Mouse (Mus musculus): ENCODE data around the gene Wiz. TPM values are rescaled to one million over a fixed set of nuclear protein-coding genes. Genes with fewer than 3 reads are reported as not detected.
A peak's percentile ranks its signal among the peaks of the same experiment; 100 is the strongest.

Wiz gene
- 10 to 100 TPM; 38.3 to 44.9 TPM for total RNA-seq (2021)
- long read RNA-seq, experiment 1, partial matches to known transcripts, result 6 of 17 reads
- long read RNA-seq, experiment 1, other reads (novel, unspliced or antisense), result 11 of 17 reads
- long read RNA-seq, experiment 2, transcript Wiz-207 (9 exons, 3,578 nt), result major isoform, 6 of 26 reads
- long read RNA-seq, experiment 2, partial matches to known transcripts, result 8 of 26 reads
- long read RNA-seq, experiment 2, other reads (novel, unspliced or antisense), result 12 of 26 reads

DNA sequence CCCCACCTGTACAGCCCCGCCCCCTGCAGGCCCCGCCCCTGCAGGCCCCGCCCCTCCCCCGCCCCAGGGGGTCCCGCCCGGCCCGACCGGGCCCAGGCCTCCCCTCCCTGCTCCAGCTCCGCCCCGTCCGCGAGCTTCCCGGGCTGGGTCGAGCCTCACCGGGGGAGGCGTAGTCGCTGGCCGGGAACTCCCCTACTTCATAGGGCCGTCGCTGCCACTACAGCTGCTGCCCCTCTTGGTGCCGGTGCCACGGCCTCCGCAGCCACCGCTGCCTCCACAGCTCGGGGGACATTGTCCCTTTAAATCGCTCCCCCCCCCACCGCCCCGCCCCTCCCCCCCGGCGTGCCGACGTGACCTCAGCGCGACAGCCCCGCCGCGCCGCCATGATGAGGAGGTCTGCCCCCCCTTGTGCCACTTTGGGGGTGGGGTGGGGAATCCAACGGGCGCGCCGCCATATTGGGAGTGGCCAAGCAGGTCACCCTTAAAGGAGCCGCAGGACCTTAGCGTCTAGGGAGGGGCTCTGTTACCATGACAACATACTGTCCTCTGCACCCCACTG is at the start of gene Wiz:
Gene Wiz, minus strand, starts transcription at position 339 of the 559 bp plus-strand sequence.
- peak; percentile 97 for DNase-seq

DNA sequence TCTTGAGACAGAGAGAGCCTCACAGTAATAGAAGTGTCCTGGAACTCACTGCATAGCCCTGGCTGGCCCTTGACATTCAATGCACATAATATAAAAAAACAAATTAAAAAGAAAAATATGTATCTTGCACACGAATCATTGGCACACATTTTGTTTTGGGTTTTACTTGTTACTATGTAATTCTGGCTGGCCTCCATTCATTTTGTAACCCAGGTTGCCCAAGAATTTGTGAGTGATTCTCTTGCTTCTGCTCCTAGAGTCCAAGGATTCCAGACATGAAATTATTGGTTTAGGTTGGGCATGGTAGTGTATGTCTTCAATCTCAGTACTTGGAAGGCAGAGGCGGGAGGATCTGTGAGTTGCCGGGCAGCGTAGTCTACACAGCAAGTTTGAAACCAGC is 47.9 kb upstream of the Wiz start:
- peak; percentile 35 for DNase-seq

DNA sequence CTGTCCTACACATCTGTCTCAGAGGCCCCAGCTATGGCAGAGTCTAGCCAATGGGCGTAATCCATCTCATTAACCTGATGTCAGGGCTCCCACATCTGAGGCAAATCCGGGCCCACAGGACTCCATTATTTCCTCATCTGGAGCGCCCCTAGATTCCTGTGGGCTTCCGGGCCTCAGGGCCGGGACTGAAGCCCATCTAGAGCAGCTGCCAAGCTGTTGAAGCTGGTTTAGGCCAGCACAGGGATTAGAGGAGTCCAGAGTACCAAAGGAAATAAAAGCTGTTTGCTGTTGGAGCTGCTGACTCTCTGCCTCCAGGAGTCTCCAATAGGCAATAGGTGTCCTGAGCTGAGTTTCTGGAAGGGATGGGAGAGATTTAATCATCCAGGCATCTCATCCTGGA is 45.9 kb upstream of the Wiz start:
- DNase-seq, result no peak

DNA sequence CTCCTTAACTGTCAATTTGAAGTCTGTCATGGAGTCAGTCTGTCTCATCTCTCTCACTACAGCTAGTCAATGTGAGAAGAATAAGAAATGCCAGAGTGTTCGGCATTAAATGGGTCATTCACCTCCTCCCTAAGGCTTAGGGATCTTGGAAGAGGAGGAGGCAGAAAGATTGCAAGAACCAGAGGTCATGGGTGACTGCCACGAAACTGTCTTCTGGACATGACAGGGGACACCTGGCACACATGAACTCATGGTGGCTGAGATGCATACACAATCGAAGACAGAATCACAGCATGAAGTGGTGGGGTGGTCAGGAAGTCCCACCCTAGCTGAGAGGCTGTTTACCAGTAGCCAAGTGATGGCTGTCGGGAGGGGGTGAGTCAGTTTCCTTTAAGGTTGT is 45.1 kb upstream of the Wiz start:
- no peak for DNase-seq

DNA sequence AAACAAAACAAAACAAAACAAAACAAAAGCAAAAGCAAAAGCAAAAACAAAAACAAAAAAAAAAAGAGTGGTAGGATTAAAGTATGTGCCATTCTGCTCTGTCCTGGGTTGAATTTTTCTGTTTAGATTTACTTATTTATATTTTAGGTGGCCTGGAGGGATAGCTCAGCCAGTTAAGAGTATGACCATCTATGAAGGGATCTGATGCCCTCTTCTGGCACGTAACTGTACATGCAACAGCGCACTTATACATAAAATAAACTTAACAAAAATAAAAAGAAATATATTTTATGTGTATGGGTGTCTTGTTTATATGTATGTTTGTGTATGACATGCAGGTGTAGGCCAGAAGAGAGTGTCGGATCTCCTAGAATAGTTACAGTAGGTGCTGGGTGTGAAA is 42.7 kb upstream of the Wiz start:
- no peak for DNase-seq

DNA sequence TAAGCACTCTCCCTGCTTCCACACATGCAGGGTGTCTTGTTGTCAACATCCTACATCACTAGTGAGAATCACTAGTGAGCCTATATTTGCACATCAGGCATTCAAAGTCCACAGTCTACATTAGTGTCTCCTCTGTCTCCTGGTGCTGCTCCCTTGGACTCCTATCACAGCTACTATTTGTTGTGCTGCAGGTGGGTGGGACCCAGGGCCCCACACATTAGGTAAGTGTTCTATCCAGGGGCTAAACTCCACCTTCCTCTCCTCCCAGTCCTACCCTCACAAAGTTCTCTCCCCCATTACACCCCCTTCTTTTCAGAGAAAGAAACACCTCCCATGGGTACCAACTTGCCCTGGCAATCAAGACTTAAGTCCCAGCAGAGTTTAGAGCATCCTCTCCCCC is 37.4 kb upstream of the Wiz start:
- DNase-seq, result no peak

DNA sequence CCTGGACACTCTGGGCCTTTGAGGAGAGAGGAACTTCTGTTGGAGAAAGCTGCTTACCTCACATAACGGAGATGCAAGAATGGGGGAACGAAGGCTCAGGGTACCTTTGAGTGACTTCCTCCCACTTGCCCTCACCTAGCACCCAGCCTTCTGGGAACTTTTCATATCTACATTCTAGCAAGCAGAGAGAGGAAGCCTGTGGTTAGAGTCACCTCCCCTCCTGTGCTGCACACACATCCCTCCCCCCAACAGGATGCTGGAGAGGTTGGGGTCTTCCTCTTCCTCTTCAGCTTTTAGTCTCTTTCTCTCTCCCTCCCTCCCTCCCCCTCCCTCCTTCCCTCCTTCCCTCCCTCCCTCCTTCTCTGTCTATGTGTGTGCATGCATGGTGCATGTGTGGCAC is 34.8 kb upstream of the Wiz start, which contains the start of gene Pglyrp2:
Gene Pglyrp2, minus strand, starts transcription at position 134 of the 400 bp plus-strand sequence.
- DNase-seq, result no peak

DNA sequence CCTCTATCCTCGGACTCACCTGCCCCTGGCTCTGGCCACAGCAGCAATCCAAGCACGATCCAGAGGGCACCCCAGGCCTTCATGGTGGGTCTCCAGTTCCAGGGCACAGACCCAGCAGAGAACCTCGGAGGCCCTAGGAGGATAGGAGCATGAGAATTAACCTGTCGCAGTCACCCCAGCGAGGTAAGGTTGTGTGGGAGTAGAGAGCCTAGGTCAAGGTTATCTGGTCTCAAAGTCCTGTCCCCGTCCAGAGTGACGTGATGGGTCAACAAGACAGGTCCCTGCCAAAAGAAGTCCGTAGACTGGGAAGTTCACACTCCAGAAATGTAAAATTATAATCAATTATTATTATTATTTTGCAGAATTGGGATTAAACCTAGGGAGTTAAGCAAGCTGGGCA is 31.5 kb upstream of the Wiz start:
- DNase-seq, result no peak

DNA sequence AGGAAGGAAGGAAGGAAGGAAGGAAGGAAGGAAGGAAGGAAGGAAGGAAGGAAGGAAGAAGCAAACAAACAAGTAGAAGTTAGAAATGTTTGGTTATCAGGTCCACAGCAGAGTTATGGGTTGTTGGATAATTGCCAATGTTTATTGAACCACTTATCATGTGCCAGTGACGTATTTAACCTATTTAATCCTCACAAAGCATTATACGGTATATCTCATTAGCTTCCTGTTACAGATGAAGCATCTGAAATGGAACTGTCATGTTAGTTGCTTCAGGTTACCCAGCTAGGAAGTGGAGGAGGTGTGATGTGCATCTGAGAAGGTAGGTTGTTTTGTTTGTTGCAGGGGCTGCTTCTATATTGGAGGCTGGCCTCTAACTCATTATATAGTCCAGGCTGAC is 30.8 kb upstream of the Wiz start:
- DNase-seq, result no peak

DNA sequence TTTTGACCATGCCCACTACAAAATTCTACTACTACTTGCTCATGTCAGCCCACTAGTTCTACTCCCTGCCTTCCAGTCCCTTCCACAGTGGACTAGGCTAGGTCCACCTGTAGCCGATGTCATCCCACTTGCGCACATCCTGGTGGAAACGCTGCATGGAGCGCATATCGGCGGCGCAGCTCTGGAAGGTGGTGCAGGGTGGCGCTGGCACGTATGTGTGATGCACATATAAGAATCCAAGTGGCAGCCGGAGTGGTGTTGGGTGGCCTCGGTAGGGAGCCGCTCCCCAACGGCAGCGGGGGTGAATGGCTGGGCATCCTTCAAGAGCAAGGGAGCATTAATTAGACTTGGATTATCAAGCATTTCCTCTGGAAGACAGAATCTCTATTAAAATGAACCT is 27.5 kb upstream of the Wiz start:
- no peak for DNase-seq

DNA sequence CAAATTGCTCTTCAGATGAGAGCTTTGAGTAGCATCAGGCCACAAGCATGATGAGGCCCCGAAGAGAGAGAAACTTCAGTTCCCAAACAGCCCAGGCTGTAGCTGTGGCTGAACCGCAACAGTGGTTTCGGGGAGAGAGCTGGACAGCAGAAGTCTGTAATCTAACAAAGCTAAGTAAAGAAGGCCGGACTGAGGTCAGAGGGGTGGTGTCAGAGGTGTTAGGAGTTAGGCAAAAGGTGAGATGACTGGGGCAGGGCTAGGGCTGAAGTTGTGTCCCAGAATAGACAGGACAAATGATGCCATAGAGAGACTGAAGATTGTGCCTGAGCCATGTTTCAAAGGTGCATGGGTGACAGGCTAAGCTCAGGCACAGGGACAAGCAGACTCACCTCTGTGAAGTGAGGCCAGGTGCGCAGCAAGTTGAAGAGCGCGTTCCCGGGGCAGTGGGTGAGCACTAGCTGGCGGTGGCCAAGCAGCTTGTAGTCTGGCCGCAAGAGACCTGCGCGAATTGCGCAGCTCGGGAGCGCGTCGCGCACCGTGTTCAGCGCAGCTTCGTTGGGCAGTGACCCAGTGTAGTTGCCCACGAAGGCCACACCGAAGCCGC is 26.3 kb upstream of the Wiz start:
- DNase-seq, result no peak

DNA sequence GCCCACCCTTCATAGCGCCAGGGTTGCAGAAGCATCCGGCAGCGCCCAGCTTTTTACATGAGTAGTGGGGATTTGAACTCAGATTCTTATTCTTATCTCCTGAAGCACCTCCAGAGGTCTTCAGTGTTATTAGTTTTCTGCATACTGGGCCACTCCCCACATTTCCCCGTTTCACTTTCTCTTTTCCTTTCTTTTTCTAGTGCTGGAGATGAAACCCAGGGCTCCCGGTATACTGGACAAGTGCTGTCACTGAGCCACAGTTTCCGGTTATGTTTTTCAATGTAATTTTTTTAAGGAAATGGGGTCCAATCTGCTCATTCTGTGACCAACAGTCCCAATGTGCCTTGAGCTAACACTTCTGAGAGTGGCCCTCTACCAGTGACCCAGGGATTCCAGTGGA is 22.7 kb upstream of the Wiz start:
- no peak for DNase-seq

DNA sequence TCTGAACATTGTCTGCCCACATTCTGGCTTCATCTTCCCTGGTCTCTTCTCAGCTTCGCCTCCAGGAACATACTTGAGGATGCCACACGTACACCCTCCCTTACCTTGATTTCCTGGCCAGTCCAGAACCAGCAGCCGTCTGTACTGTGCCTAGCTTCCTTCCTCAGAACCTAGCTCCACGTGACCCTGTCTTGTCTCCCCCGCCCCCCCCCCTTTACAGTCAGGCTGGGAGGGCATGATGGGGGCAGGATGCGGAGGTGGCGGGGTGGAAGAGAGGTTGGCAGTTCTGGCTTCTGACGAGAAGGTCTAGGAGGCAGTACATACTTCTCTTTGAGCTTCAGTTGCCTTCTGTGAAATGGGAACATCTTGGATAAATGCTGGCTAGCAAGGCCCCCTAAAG is 14.2 kb upstream of the Wiz start, which contains the start of gene Rasal3:
Gene Rasal3, minus strand, starts transcription at position 167 of the 400 bp plus-strand sequence.
- no peak for DNase-seq

DNA sequence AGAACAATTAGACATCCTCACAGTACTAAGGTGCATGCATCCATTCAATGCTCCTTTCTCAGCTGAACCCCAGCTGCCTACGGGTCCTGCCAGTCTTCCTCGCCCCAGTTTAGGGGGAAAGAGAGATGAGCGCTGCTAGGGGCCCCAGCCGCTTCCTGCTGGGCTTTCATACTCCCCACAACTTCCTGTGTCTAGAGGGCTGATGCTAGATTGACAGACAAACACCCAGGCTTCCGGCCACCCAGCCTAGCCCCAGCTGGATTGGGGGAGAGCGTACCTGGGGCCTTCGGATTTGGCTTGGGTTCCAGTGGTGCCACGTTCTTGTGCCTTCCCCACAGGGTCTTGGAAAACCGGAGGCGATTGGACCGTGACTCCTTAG is 13.5 kb upstream of the Wiz start:
- no peak for DNase-seq

DNA sequence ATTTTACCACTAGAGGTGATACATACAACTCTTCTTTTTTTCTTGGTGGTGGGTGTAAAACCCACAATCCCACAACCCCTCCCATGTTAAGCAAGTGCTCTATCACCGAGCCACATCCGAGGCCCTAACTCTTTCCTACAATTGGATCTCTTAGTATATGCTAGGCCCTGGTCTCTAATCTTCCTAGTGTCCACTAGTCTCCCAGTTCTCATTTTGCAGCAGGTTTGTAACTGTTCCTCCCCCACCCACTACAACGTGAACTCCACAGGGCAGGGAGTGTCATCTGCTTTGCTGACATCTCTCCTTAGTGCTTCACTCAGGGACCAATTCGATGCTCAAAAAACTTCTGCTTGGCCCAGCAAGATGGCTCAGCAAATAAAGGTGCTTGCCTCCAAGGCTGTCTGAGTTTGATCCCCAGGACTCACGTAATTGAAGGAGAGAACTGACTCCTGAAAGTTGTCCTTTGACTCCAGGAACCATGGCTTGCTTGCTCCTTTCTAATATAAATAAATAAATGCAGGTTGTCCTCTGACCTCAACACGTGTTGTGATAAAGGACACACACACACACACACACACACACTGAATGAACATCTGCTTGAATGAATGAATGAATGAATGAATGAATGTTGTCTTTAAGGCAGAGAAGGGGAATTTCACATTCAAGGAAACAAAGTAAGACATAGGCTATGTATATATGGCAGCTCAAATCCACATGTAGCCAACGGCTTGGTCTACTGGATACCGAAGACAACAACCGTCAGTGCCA is 13.0 kb upstream of the Wiz start:
- DNase-seq, result no peak

DNA sequence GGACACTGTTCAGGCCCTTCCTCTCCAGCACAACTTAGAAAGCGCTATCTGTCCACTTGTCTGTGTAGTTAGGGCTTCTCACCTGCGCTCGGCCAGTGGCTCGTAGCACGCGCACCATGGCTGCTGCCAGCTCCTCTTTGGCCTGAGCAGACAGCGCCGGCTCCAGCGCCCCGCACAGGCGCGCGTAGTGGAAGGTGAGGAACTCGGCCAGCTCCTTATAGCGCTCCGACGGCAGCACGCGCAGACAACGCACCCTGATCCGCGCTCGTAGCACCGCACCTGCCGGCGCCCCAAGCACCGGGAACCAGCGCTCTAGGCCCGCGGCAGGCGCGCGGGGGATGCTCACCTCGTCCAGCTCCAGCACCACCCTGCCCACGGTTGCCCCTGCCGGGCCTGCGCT is 7.0 kb upstream of the Wiz start:
- no peak for DNase-seq

DNA sequence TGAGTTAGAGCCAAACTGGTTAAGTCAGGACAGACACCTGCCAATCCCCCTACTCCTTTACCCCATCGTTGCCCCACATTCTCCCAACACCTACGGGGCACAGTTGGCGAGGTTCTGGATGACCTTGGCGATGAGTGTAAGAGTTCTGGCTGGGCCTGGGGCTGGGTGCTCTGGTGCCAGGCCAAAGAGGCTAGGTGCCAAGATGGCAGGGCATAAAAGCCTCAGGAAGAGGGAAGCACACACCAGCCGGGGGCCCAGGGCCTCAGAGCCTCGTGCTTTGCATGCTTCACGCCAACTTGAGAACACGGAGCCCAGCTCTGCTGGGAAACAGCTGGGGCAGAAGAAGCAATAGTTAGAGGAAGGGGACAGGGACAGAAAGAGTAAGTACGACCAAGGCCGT is 4.7 kb upstream of the Wiz start:
- peak; percentile 59 for DNase-seq

DNA sequence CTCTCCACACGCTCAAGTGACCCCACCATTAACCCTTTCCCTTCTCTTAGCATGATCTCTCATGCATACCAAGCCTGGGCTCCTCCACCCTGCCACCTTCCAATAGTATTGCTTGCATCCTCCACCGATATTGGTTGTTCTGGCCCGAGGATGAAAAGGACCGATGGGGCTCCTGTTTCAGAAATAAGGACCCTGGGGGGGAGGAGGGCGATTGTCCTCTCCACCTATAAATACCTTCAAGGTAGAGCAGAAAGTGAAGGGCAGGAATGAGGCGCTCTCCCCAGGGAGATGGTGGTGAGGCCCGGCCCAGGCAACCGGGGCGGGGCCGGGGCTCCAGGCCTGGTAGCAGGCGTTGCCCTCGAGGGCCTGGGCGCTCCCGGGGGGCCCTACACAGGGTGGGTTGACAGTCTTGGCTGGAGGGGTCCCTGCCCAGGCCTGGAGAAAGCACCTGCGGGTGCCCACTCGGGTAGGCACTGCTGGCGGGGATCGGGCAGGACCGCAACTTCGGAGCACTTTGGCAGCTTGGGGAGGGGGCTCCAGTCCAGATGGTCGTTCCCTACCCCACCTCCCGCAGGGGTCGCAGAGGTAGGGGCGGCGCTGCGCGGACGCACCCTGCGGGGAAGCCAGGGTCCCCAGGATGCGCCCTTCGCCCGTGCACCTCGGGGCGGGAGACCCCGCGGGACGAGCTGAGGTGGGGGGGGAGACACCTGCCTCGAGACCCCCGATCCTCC is 704 bp downstream of the Wiz start:
- peak; percentile 59 for DNase-seq

DNA sequence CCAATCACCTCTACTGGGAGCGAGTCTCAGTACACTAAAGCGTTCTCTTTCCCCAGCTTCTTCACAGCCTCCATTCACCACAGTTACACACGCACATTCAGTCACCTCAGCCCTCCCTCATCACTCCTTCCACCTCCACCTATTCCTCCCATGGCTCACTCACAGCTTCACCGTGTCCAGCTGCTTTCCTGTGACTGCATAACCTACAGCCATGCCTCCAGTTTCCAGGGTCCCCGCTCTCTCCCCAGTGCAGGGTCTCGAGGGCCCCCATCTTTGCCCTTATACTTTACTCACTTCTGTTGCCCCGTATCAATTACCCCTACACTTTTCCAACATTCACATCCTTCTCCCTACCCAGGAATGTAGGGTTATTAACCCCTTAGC is 1.3 kb downstream of the Wiz start:
- no peak for DNase-seq

DNA sequence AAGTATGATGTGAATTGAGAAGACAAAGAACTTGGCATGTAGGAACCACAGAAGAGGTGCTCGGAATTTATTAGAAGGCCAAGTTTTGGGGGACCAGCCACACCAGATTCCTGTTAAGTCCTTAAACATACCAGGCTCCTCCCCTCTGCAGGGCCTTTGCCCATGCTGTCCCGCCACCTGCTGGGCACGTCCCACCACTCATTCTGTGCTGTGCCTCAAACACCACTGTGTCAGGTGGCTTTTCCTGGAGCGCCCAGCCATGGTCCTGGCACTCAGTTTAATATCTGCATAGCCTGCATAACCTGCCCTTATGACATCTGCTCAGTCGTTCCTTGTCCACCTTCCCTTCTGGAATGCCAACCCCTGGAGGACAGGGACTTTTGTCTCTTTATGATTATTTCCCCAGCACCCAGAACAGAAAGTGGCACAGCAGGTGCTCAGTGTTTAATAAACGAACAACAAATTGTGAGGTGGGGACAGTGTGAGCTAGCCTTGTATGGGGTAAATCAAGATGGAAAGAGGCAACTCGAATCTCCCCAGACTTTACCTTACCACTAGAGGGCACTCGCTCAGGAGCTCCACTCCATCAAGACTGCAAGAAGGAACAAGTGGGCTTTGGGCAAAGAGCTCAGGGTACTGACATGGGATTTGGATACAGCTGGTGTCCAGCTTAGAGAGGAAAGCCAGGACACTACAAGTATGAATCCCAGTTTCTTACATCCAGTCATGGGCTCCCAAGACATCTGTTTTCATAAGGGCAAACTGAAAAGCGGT is 2.4 kb downstream of the Wiz start:
- DNase-seq, result no peak

DNA sequence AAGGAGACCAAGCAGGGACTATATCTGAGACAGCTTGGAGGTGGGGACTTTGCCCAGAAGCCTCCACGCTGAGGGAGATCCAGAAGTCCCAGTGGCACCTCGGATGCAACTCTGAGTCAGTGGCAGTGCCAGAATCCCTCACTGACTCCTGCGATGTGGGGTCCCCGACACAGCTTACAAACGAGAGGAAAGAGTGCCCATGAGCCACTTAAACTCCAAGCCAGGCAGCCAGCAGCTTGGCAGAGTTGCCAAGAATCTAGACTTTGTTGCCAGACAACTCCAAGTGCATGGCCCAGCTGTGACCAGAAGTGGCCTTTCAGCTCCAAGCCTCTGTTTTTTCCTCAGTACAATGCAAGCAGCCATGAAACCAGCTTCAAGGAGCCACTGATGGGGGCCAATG is 5.6 kb downstream of the Wiz start:
- DNase-seq, result peak; percentile 42

DNA sequence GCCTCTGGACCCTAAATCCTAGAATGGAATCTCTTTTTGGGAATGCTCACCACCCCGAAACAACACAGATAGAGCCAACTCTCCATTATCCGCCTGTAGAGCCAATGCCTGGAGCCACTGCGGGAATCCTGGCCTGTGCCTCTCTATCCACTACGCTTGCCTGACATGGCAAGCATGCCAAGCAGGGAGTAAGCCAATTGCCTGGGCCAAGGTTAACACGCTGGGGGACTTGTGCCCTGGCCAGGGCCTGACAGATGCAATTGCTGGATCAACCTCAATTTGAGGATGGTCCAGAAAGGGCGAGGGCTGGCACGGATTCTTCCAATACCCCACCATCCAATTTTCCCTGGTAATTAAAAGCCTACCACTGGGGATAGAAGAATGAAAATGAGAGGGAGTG is 6.7 kb downstream of the Wiz start:
- DNase-seq, result peak; percentile 72

Data from adrenal gland, postnatal 10 days (tissue).